Mouse (Mus musculus): ENCODE results near the gene Gm10974. TPM values are rescaled to one million over a fixed set of nuclear protein-coding genes. Genes with fewer than 3 reads are reported as not detected.

The Gm10974 gene
- polyA plus RNA-seq, 1 experiment from 2014 or later = not detected

DNA sequence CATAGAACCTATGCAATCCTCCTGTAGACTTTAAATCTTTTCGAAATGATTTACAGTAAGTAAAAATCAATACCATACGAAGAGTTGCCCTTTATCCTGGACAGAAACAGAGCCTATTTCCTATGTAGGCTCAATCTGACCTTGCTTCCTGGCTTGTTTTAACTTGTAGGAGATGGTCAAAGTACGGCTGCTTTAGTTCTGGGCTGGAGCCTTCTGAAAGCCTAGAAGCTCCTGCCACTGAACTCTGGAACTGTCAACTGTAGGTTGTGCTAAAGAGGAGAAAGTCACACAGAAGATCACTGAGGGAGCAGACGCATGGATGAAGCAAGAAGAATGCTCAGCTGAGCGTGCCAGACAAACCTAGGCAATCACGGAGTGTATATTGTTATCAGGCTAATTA, 5.3 kb downstream of the Gm10974 start:
- H3K27me3 ChIP-seq (ENCODE audit: control insufficient read depth, insufficient read depth, low read length) = no peaks in the 10 kb centered on the region
- ATAC-seq (ENCODE audit: low FRiP score) (no peak), DNase-seq (ENCODE audit: low spot score, missing footprints) (peak; percentile 78)
- H3K27ac ChIP-seq (ENCODE audit: low read depth, low read length) = no peak overlapping the region
- no peaks in the 10 kb centered on the region for H3K9me3 ChIP-seq (ENCODE audit: control insufficient read depth, low read length)
- no peak overlapping the region for H3K4me2 ChIP-seq
- H3K9ac ChIP-seq (ENCODE audit: low read length) = no peak overlapping the region
- no peaks in the 10 kb centered on the region for H3K36me3 ChIP-seq (ENCODE audit: control insufficient read depth, insufficient read depth, low read length)
- no peak overlapping the region for H3K4me3 ChIP-seq (ENCODE audit: low read depth, low read length)
- WGBS = 92% methylated on average over 6 of the region's 6 CpGs
- H3K4me1 ChIP-seq (ENCODE audit: control insufficient read depth, insufficient read depth, low read length) = no peaks in the 10 kb centered on the region

DNA sequence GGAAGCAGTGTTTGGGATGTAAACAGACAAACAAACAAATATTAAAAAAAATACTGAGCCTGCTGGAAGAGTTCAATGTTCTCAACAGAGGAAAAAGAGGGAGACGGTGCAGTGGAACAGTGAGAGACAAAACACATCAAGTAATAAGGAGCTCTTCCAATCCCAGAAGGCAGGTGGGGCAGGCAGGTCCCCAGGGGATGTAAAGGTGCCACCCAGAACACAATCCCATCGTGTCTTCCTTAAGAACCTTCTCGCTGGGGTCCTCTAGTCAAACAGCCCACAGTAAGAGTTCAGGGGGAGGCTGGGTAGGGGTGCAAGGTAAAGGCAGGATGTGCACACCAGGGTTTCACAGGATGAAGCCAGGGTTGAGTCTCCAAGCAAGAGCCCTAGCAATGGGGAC, 7.7 kb downstream of the Gm10974 start:
- H3K9me3 ChIP-seq (ENCODE audit: control insufficient read depth, low read length) = no peaks in the 10 kb centered on the region
- DNase-seq (ENCODE audit: low spot score, missing footprints) (peak; percentile 54), ATAC-seq (ENCODE audit: low FRiP score) (no peak)
- no peak overlapping the region for H3K27ac ChIP-seq (ENCODE audit: low read depth, low read length)
- H3K27me3 ChIP-seq (ENCODE audit: control insufficient read depth, insufficient read depth, low read length) = no peaks in the 10 kb centered on the region
- H3K9ac ChIP-seq (ENCODE audit: low read length) = no peak overlapping the region
- H3K4me3 ChIP-seq (ENCODE audit: low read depth, low read length) = no peak overlapping the region
- 89% methylated on average over 3 of the region's 3 CpGs for WGBS
- H3K36me3 ChIP-seq (ENCODE audit: control insufficient read depth, insufficient read depth, low read length) = no peaks in the 10 kb centered on the region
- no peak overlapping the region for H3K4me2 ChIP-seq
- no peaks in the 10 kb centered on the region for H3K4me1 ChIP-seq (ENCODE audit: control insufficient read depth, insufficient read depth, low read length)

DNA sequence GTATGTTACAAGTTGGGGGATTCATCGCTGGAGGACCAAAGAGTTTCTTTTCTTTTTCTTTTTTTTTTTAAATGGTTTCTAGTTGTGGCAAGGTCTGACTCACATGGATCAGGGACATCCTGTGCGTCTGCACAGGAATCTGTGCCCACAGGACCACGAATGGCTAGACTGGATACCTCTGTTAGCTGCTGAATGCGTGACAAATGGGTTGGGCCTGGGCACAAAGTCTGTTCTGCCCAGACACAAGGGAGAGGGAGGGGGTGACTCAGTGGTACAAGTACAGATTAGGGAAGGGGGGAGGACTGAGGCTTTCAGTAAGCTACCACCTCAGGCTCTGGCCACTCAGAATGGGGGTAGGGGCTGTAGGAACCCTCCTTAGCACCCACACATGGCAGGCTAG, 10.0 kb downstream of the Gm10974 start:
- H3K9ac ChIP-seq (ENCODE audit: low read length) = no peak overlapping the region
- H3K27ac ChIP-seq (ENCODE audit: low read depth, low read length) = no peak overlapping the region
- H3K4me1 ChIP-seq (ENCODE audit: control insufficient read depth, insufficient read depth, low read length) = no peaks in the 10 kb centered on the region
- no peak overlapping the region for H3K4me2 ChIP-seq
- H3K9me3 ChIP-seq (ENCODE audit: control insufficient read depth, low read length) = no peaks in the 10 kb centered on the region
- DNase-seq (ENCODE audit: low spot score, missing footprints) (no peak), ATAC-seq (ENCODE audit: low FRiP score) (no peak)
- no peaks in the 10 kb centered on the region for H3K36me3 ChIP-seq (ENCODE audit: control insufficient read depth, insufficient read depth, low read length)
- H3K27me3 ChIP-seq (ENCODE audit: control insufficient read depth, insufficient read depth, low read length) = no peaks in the 10 kb centered on the region
- 78% methylated on average over 4 of the region's 4 CpGs for WGBS
- H3K4me3 ChIP-seq (ENCODE audit: low read depth, low read length) = no peak overlapping the region

DNA sequence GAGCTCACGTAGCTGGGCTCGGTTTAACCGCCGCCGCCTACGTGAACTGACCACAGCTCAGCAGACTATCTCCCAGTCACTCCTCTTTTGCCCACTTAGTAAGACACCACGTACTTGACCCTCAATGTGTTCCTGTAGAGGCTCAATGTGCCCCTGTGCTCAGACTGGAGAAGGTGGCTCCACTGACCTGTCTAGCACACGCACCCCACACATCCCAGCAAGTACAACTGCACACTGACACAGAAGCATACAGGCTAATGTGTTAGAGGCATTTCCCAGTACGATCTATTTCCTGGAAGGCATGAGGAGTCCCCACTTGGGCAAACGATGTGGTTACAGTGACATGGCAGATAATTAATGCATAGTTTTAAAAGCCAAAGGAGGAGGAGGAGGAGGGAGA, 10.9 kb downstream of the Gm10974 start:
- ATAC-seq (ENCODE audit: low FRiP score) (no peak), DNase-seq (ENCODE audit: low spot score, missing footprints) (peak; percentile 77)
- H3K4me1 ChIP-seq (ENCODE audit: control insufficient read depth, insufficient read depth, low read length) = no peaks in the 10 kb centered on the region
- no peaks in the 10 kb centered on the region for H3K36me3 ChIP-seq (ENCODE audit: control insufficient read depth, insufficient read depth, low read length)
- no peaks in the 10 kb centered on the region for H3K9me3 ChIP-seq (ENCODE audit: control insufficient read depth, low read length)
- no peak overlapping the region for H3K27ac ChIP-seq (ENCODE audit: low read depth, low read length)
- H3K27me3 ChIP-seq (ENCODE audit: control insufficient read depth, insufficient read depth, low read length) = no peaks in the 10 kb centered on the region
- H3K4me2 ChIP-seq = no peak overlapping the region
- WGBS = 87% methylated on average over 10 of the region's 10 CpGs
- H3K9ac ChIP-seq (ENCODE audit: low read length) = no peak overlapping the region
- no peak overlapping the region for H3K4me3 ChIP-seq (ENCODE audit: low read depth, low read length)

DNA sequence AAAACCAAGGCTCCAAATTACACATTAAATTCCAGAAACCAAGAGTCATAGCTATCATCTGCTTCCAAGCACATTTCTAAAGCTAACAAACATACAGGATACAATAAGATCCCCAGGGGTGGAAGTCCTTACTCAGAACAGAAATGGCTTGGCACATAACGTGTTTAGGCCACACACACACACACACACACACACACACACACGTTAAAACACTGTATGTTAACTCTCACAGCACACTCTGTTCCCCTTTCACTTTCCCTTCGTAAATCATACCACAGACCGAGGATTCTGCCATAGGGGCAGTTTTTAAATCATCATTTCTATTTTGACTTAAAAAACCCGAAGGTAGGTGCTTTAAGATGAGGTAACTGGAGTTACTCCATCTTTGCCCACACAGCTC, 18.5 kb downstream of the Gm10974 start:
- Histone ChIP-seq H3K36me3 (ENCODE audit: control insufficient read depth, insufficient read depth, low read length) (no peaks in the 10 kb centered on the region), H3K4me2 (no peak overlapping the region), H3K4me3 (ENCODE audit: low read depth, low read length) (no peak overlapping the region), H3K9me3 (ENCODE audit: control insufficient read depth, low read length) (no peaks in the 10 kb centered on the region), H3K9ac (ENCODE audit: low read length) (no peak overlapping the region), H3K4me1 (ENCODE audit: control insufficient read depth, insufficient read depth, low read length) (peaks cover 4% of the 10 kb centered on the region; the same call in 1 of the 2 replicates), H3K27ac (ENCODE audit: low read depth, low read length) (no peak overlapping the region), H3K27me3 (ENCODE audit: control insufficient read depth, insufficient read depth, low read length) (no peaks in the 10 kb centered on the region)
- DNase-seq (ENCODE audit: low spot score, missing footprints) = no peak
- ATAC-seq (ENCODE audit: low FRiP score) = no peak
- WGBS = 79% methylated on average over 5 of the region's 5 CpGs

DNA sequence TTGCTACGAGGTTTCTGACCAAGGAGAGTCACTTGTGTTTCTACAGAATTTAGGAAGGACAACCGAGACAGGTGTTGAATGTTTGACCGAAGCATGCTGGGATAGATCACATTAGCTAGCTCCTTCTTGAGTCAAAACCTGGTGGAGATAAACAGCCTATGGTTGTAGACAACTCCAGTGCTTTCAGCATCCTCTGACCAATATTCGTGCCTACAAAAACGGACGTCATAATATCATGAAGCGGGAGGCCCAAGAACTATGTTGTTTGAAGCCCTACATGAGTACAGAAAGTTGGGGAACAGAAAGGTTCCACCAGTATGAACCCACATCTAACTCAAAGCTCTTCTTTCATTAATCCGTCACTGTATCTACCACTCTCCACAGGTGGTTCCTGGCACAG, 19.2 kb downstream of the Gm10974 start:
- no peaks in the 10 kb centered on the region for H3K27me3 ChIP-seq (ENCODE audit: control insufficient read depth, insufficient read depth, low read length)
- no peaks in the 10 kb centered on the region for H3K9me3 ChIP-seq (ENCODE audit: control insufficient read depth, low read length)
- no peaks in the 10 kb centered on the region for H3K36me3 ChIP-seq (ENCODE audit: control insufficient read depth, insufficient read depth, low read length)
- peak; percentile 56 for DNase-seq (ENCODE audit: low spot score, missing footprints)
- H3K4me3 ChIP-seq (ENCODE audit: low read depth, low read length) = no peak overlapping the region
- 93% methylated on average over 8 of the region's 8 CpGs for WGBS
- H3K4me1 ChIP-seq (ENCODE audit: control insufficient read depth, insufficient read depth, low read length) = peaks cover 4% of the 10 kb centered on the region; the same call in 1 of the 2 replicates
- H3K27ac ChIP-seq (ENCODE audit: low read depth, low read length) = no peak overlapping the region
- no peak for ATAC-seq (ENCODE audit: low FRiP score)
- H3K4me2 ChIP-seq = no peak overlapping the region
- no peak overlapping the region for H3K9ac ChIP-seq (ENCODE audit: low read length)

DNA sequence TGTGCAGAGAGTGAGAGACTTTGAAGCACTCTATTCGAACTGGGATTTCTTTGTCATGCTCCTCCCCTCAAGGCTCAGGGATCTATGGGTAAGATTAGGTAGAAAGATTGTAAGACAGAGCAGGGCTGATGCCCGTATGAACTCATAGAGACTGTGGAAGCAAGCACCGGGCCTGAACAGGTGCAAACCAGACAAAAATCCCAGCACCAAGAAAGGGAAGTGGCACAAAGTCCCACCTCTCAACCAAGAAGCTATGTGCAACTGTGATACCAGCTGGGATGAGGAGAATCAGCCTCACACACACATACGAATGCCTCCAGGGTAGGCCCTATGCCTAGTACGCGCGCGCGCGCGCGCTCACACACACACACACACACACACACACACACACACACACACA, 20.1 kb downstream of the Gm10974 start:
- H3K9ac ChIP-seq (ENCODE audit: low read length) = no peak overlapping the region
- no peak overlapping the region for H3K27ac ChIP-seq (ENCODE audit: low read depth, low read length)
- H3K9me3 ChIP-seq (ENCODE audit: control insufficient read depth, low read length) = no peaks in the 10 kb centered on the region
- WGBS = 97% methylated on average over 11 of the region's 12 CpGs
- H3K36me3 ChIP-seq (ENCODE audit: control insufficient read depth, insufficient read depth, low read length) = no peaks in the 10 kb centered on the region
- H3K4me3 ChIP-seq (ENCODE audit: low read depth, low read length) = no peak overlapping the region
- no peak for DNase-seq (ENCODE audit: low spot score, missing footprints)
- peaks cover 4% of the 10 kb centered on the region; the same call in 1 of the 2 replicates for H3K4me1 ChIP-seq (ENCODE audit: control insufficient read depth, insufficient read depth, low read length)
- ATAC-seq (ENCODE audit: low FRiP score) = no peak
- H3K4me2 ChIP-seq = no peak overlapping the region
- no peaks in the 10 kb centered on the region for H3K27me3 ChIP-seq (ENCODE audit: control insufficient read depth, insufficient read depth, low read length)

DNA sequence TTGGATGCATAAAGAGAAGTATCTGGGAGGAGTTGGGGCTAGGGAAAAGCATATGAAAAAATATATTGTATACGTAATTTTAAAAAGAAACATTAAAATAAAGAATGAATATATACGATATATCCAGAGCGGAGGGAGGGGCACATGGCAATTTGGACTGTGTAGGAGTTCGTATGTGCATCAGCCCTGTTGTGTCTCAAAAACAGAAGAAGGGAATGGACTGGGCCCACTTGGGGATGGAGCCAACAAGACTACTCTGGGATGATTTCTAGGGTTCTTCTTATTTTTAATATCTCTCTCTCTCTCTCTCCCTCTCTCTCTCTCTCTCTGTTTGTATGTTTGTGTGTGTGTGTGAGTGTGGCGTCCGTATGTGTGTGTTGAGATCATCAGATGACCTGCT, 20.7 kb downstream of the Gm10974 start:
- H3K4me2 ChIP-seq = no peak overlapping the region
- no peaks in the 10 kb centered on the region for H3K9me3 ChIP-seq (ENCODE audit: control insufficient read depth, low read length)
- H3K27me3 ChIP-seq (ENCODE audit: control insufficient read depth, insufficient read depth, low read length) = no peaks in the 10 kb centered on the region
- H3K9ac ChIP-seq (ENCODE audit: low read length) = no peak overlapping the region
- DNase-seq (ENCODE audit: low spot score, missing footprints) = peak; percentile 51
- no peaks in the 10 kb centered on the region for H3K36me3 ChIP-seq (ENCODE audit: control insufficient read depth, insufficient read depth, low read length)
- WGBS = 93% methylated on average over 6 of the region's 6 CpGs
- H3K4me3 ChIP-seq (ENCODE audit: low read depth, low read length) = no peak overlapping the region
- no peak overlapping the region for H3K27ac ChIP-seq (ENCODE audit: low read depth, low read length)
- peaks cover 4% of the 10 kb centered on the region; the same call in 1 of the 2 replicates for H3K4me1 ChIP-seq (ENCODE audit: control insufficient read depth, insufficient read depth, low read length)
- no peak for ATAC-seq (ENCODE audit: low FRiP score)

DNA sequence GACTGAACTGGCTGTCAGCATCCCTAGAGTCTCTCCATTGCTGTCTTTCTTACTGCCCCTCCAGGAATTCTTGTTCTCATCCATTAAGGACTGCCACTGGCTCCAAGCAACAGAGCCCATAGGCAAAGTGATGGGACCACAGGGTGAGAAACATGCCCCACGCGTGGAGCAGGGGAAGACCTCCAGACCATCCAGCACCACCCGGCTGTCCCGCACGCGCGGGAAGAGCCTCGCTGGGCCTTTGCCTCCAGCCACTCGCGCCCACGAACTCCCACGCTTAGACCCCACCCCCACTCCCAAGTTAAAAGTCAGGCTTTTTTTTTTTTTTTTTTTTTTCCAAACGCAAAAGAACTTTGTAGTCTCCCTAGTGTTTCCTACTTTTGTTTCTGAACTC, 21.7 kb downstream of the Gm10974 start:
- Histone ChIP-seq H3K4me3 (ENCODE audit: low read depth, low read length) (peak overlapping the region; percentile 44), H3K9me3 (ENCODE audit: control insufficient read depth, low read length) (no peaks in the 10 kb centered on the region), H3K36me3 (ENCODE audit: control insufficient read depth, insufficient read depth, low read length) (no peaks in the 10 kb centered on the region), H3K4me2 (peak overlapping the region; percentile 84), H3K9ac (ENCODE audit: low read length) (peak overlapping the region; percentile 54), H3K27ac (ENCODE audit: low read depth, low read length) (no peak overlapping the region), H3K27me3 (ENCODE audit: control insufficient read depth, insufficient read depth, low read length) (no peaks in the 10 kb centered on the region), H3K4me1 (ENCODE audit: control insufficient read depth, insufficient read depth, low read length) (peaks cover 4% of the 10 kb centered on the region; the same call in 1 of the 2 replicates)
- peak; percentile 40; the same call in 1 of the 2 replicates for ATAC-seq (ENCODE audit: low FRiP score)
- 2% methylated on average over 13 of the region's 13 CpGs for WGBS
- peak; percentile 91 for DNase-seq (ENCODE audit: low spot score, missing footprints)

Measured in midbrain, embryonic 11.5 days (tissue).